Mouse (Mus musculus) ES-Bruce4 (cell line): Measurements from ENCODE around the gene Rprd2.

ENCODE experiments used
- CTCF ChIP-seq: IDR thresholded peaks from one replicate; pipeline ENCODE4 v1.8.1; 2011; ENCODE audit warnings: low read depth, low read length
- EP300 ChIP-seq: IDR thresholded peaks from 2 replicates; pipeline ENCODE4 v1.6.1; 2011; ENCODE audit warnings: low read depth, low read length; ENCODE audit not compliant: insufficient read depth
- POLR2A ChIP-seq: IDR thresholded peaks from one replicate; pipeline ENCODE4 v1.8.1; 2011; ENCODE audit warnings: low read length; ENCODE audit not compliant: insufficient read depth

DNA sequence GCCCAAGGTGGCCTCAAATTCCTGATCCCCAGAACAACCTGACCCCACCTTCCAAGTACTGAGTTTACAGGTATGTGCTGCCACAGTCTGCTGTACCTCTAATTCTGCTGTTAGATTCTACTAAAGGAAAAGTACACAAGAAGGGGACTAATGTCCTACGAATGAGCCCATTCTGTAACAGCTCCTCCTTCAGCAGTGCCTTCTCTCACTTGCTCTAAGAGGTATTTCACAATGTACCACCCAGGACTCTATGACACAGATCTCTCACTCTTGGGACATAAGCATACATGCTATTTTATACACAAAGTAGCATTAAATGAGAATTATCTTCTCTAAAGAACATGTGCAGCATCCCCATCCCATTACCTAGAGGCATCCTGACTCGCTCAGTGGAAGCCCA, 25.0 kb downstream of the Rprd2 start:
- no peak for TF ChIP-seq POLR2A
- TF ChIP-seq CTCF: no peak
- no peak for TF ChIP-seq EP300
